Mouse (Mus musculus) lung, embryonic 14.5 days (tissue): Measurements from ENCODE around the gene Pkd1l3. TPM values are rescaled to one million over a fixed set of nuclear protein-coding genes. Genes with fewer than 3 reads are reported as not detected.

Source experiments
- ATAC-seq: fragments of 200-750 bp; cut with Nextera tagmentation; 2 replicates; pipeline ENCODE4 v1.8.0; 2017; ENCODE audit warnings: mild to moderate bottlenecking, moderate TSS enrichment, moderate library complexity; ENCODE audit not compliant: insufficient read depth
- DNase-seq: peaks from one replicate; pipeline ENCODE4 v3.0.0-alpha.2; 2015
- H3K27ac ChIP-seq: fragments of 300-500 bp; sonication (generic); 2 replicates; pipeline ENCODE4 v1.5.1; 2014; ENCODE audit warnings: low read depth, mild to moderate bottlenecking, moderate library complexity
- H3K27me3 ChIP-seq: fragments of 300-500 bp; sonication (generic); 2 replicates; pipeline ENCODE4 v1.6.1; 2014; ENCODE audit warnings: low read length, control low read depth; ENCODE audit not compliant: insufficient read depth
- H3K36me3 ChIP-seq: fragments of 300-500 bp; sonication (generic); 2 replicates; pipeline ENCODE4 v1.6.1; 2014; ENCODE audit warnings: control low read depth; ENCODE audit not compliant: insufficient read depth
- H3K4me1 ChIP-seq: fragments of 300-500 bp; sonication (generic); 2 replicates; pipeline ENCODE4 v1.6.1; 2014; ENCODE audit warnings: antibody characterized with exemption, control low read depth; ENCODE audit not compliant: insufficient read depth
- H3K4me2 ChIP-seq: fragments of 300-500 bp; sonication (generic); 2 replicates; pipeline ENCODE4 v1.6.1; 2014; ENCODE audit warnings: mild to moderate bottlenecking
- H3K4me3 ChIP-seq: fragments of 300-500 bp; sonication (generic); 2 replicates; pipeline ENCODE4 v1.5.1; 2014; ENCODE audit warnings: low read depth, low read length
- H3K9ac ChIP-seq: fragments of 300-500 bp; sonication (generic); 2 replicates; pipeline ENCODE4 v1.6.1; 2014
- H3K9me3 ChIP-seq: fragments of 300-500 bp; sonication (generic); 2 replicates; pipeline ENCODE4 v1.6.1; 2016; ENCODE audit warnings: low read depth, low read length, control low read depth
- CTCF ChIP-seq: IDR thresholded peaks from 2 replicates; pipeline ENCODE4 v1.5.1; 2016; ENCODE audit warnings: antibody characterized with exemption, low read depth
- WGBS: fragments of 180-500 bp; shearing (Covaris S2); extraction: QIAGEN DNeasy Blood & Tissue Kit; methylation state at CpG from one replicate; pipeline ENCODE4 v1.1.7; 2014; 5-methylcytosine and 5-hydroxymethylcytosine counted together
- polyA plus RNA-seq: library from polyadenylated mRNA; unstranded; fragments of >200 nt; fragmentation: Nextera tagmentation; extraction: Ambion mirVana; gene quantifications from 2 replicates; pipeline ENCODE4 v1.2.1, GENCODE M21; 2014

Pkd1l3 gene
- 0.09 TPM in 1 of 2 replicates, not detected in the other for polyA plus RNA-seq

- 0 out of 2 replicates have a peak, but pooled peaks have one; percentile 14 for TF ChIP-seq CTCF
- Histone ChIP-seq H3K4me2 (peak within 1 kb of the TSS; percentile 18; the same call in 1 of the 2 replicates), H3K27ac (no peak within 1 kb of the TSS), H3K27me3 (no peaks in the 10 kb centered on the region), H3K9ac (no peak within 1 kb of the TSS), H3K9me3 (peaks cover 2% of the 10 kb centered on the region; the same call in 1 of the 2 replicates), H3K4me1 (no peaks in the 10 kb centered on the region), H3K4me3 (no peak within 1 kb of the TSS), H3K36me3 (no peaks in the 10 kb centered on the region)
- DNase-seq (no peak), ATAC-seq (no peak)
- 53% methylated on average over 27 of the region's 27 CpGs for WGBS
These were observed at the start of gene Pkd1l3 for GRCm38 (mm10) chr8:109614243-109615210. Gene Pkd1l3 (plus strand): TSS chr8:109614517.

GRCm38 (mm10) chr8:109564766-109565165 lies 49.6 kb upstream of the Pkd1l3 start:
- no peaks in the 10 kb centered on the region for H3K9me3 ChIP-seq
- peak overlapping the region; percentile 68 for H3K4me2 ChIP-seq
- ATAC-seq (no peak), DNase-seq (no peak)
- peaks cover 37% of the 10 kb centered on the region for H3K36me3 ChIP-seq
- H3K27me3 ChIP-seq: no peaks in the 10 kb centered on the region
- peaks cover 12% of the 10 kb centered on the region; the same call in 1 of the 2 replicates for H3K4me1 ChIP-seq
- H3K9ac ChIP-seq: peak overlapping the region; percentile 92
- H3K27ac ChIP-seq: peak overlapping the region; percentile 93
- 3% methylated on average over 10 of the region's 10 CpGs for WGBS
- peak overlapping the region; percentile 84 for H3K4me3 ChIP-seq
- no peak for TF ChIP-seq CTCF

- H3K4me2 ChIP-seq: peak within 1 kb of the TSS; percentile 82
- DNase-seq: peak; percentile 100
- peaks cover 12% of the 10 kb centered on the region; the same call in 1 of the 2 replicates for H3K4me1 ChIP-seq
- no peaks in the 10 kb centered on the region for H3K27me3 ChIP-seq
- peak; percentile 100 for ATAC-seq
- H3K9me3 ChIP-seq: no peaks in the 10 kb centered on the region
- peaks cover 27% of the 10 kb centered on the region for H3K36me3 ChIP-seq
- peak within 1 kb of the TSS; percentile 93 for H3K27ac ChIP-seq
- peak within 1 kb of the TSS; percentile 92 for H3K9ac ChIP-seq
- under 1% methylated on average over 52 of the region's 52 CpGs for WGBS
- TF ChIP-seq CTCF: no peak
- H3K4me3 ChIP-seq: peak within 1 kb of the TSS; percentile 84
These were observed 48.6 kb upstream of the Pkd1l3 start, which contains the start of the genes Dhx38 and Txnl4b for GRCm38 (mm10) chr8:109565498-109566333. Gene Dhx38 (minus strand): TSS chr8:109565861. Gene Txnl4b (plus strand): TSS chr8:109565892.

GRCm38 (mm10) chr8:109571139-109571538 lies 43.2 kb upstream of the Pkd1l3 start:
- H3K9me3 ChIP-seq: no peaks in the 10 kb centered on the region
- TF ChIP-seq CTCF: no peak
- DNase-seq (no peak), ATAC-seq (no peak)
- H3K27me3 ChIP-seq: no peaks in the 10 kb centered on the region
- H3K4me1 ChIP-seq: peaks cover 7% of the 10 kb centered on the region; the same call in 1 of the 2 replicates
- no peak overlapping the region for H3K27ac ChIP-seq
- no peak overlapping the region for H3K4me2 ChIP-seq
- WGBS: 80% methylated on average over 12 of the region's 12 CpGs
- H3K36me3 ChIP-seq: peaks cover 12% of the 10 kb centered on the region; the same call in 1 of the 2 replicates
- no peak overlapping the region for H3K4me3 ChIP-seq
- H3K9ac ChIP-seq: no peak overlapping the region

GRCm38 (mm10) chr8:109576311-109576710 lies 38.0 kb upstream of the Pkd1l3 start:
- Histone ChIP-seq H3K36me3 (peaks cover 6% of the 10 kb centered on the region; the same call in 1 of the 2 replicates), H3K4me1 (no peaks in the 10 kb centered on the region), H3K4me3 (no peak overlapping the region), H3K27me3 (no peaks in the 10 kb centered on the region), H3K4me2 (no peak overlapping the region), H3K9ac (no peak overlapping the region), H3K27ac (no peak overlapping the region), H3K9me3 (no peaks in the 10 kb centered on the region)
- ATAC-seq (no peak), DNase-seq (no peak)
- no peak for TF ChIP-seq CTCF
- 75% methylated on average over 4 of the region's 4 CpGs for WGBS

GRCm38 (mm10) chr8:109578900-109579301 lies 35.4 kb upstream of the Pkd1l3 start, which contains the start of gene Hp:
Gene Hp (minus strand): TSS chr8:109579172.
- no peak within 1 kb of the TSS for H3K4me2 ChIP-seq
- no peak for DNase-seq
- no peak within 1 kb of the TSS for H3K4me3 ChIP-seq
- H3K36me3 ChIP-seq: no peaks in the 10 kb centered on the region
- no peaks in the 10 kb centered on the region for H3K9me3 ChIP-seq
- WGBS: 46% methylated on average over 8 of the region's 8 CpGs
- H3K27ac ChIP-seq: no peak within 1 kb of the TSS
- no peaks in the 10 kb centered on the region for H3K27me3 ChIP-seq
- H3K4me1 ChIP-seq: no peaks in the 10 kb centered on the region
- TF ChIP-seq CTCF: no peak
- H3K9ac ChIP-seq: no peak within 1 kb of the TSS
- ATAC-seq: no peak
